8 mouse cellular contexts compared by ENCODE assay signal in genomic region chr7:126694441-126695051, GRCm38 (mm10). TPM values are rescaled to one million over a fixed set of nuclear protein-coding genes. Genes with fewer than 3 reads are reported as not detected.
DNase-seq lines count a peak whose midpoint lies in the region; ATAC-seq lines count a peak whose summit lies in the region.

No protein-coding gene starts in this region.

- peak overlapping the region; percentile 83 for H3K4me3 ChIP-seq in hindbrain, embryonic 11.5 days (ENCODE audit: low read depth, low read length)
- H3K4me3 ChIP-seq in midbrain, embryonic 13.5 days (replicated peaks) = peak overlapping the region; percentile 69

- H3K9me3 ChIP-seq in hindbrain, embryonic 11.5 days (ENCODE audit: control insufficient read depth, low read length) = no peaks in the 10 kb centered on the region
- H3K9me3 ChIP-seq in midbrain, embryonic 13.5 days = no peaks in the 10 kb centered on the region

- no peak overlapping the region for H3K27ac ChIP-seq in hindbrain, embryonic 11.5 days (ENCODE audit: low read depth, low read length)
- H3K27ac ChIP-seq in midbrain, embryonic 13.5 days = peak overlapping the region; percentile 30; the same call in 1 of the 2 replicates

- peaks cover 5% of the 10 kb centered on the region; the same call in 1 of the 2 replicates for H3K36me3 ChIP-seq in hindbrain, embryonic 11.5 days (ENCODE audit: control insufficient read depth, insufficient read depth, low read length)
- H3K36me3 ChIP-seq in midbrain, embryonic 13.5 days = peaks cover 43% of the 10 kb centered on the region

- peak; percentile 15 for DNase-seq in kidney, adult 9 months
- no peak for DNase-seq in kidney, postnatal 4 days
- peak; percentile 91 for DNase-seq in R1 (ENCODE audit: low read depth, low spot score)
- peak; percentile 21 for DNase-seq in hindbrain, embryonic 11.5 days (ENCODE audit: low spot score)
- DNase-seq in spleen, postnatal 10 days (ENCODE audit: low spot score in 2 of 2) = no peak
- DNase-seq in gastrocnemius, postnatal 4 days (ENCODE audit: low spot score in 2 of 2) = no peak
- DNase-seq in left cerebral cortex, postnatal 14 days (ENCODE audit: low spot score in 2 of 2) = no peak

- 29% methylated on average over 10 of the region's 10 CpGs for WGBS in hindbrain, embryonic 11.5 days
- WGBS in midbrain, embryonic 13.5 days = 29% methylated on average over 10 of the region's 10 CpGs

- H3K9ac ChIP-seq in hindbrain, embryonic 11.5 days (ENCODE audit: low read depth, low read length) = peak overlapping the region; percentile 38; the same call in 1 of the 2 replicates
- peak overlapping the region; percentile 79 for H3K9ac ChIP-seq in midbrain, embryonic 13.5 days (replicated peaks)

- no peaks in the 10 kb centered on the region for H3K27me3 ChIP-seq in hindbrain, embryonic 11.5 days (ENCODE audit: control insufficient read depth, insufficient read depth, low read length)
- H3K27me3 ChIP-seq in midbrain, embryonic 13.5 days = no peaks in the 10 kb centered on the region

- peaks cover 9% of the 10 kb centered on the region for H3K4me1 ChIP-seq in hindbrain, embryonic 11.5 days (replicated peaks; ENCODE audit: control insufficient read depth, insufficient read depth, low read length)
- H3K4me1 ChIP-seq in midbrain, embryonic 13.5 days (replicated peaks) = peaks cover 39% of the 10 kb centered on the region

- intact Hi-C loops in left cerebral cortex, postnatal 14 days (cut with DNase I) = loop anchor here (5.0 kb wide), 3 partner anchors 47 to 127 kb away; partner anchors contain the start of genes Apobr, Eif3c and Sgf29

- H3K4me2 ChIP-seq in hindbrain, embryonic 11.5 days (replicated peaks; ENCODE audit: low read depth, low read length) = peak overlapping the region; percentile 55
- H3K4me2 ChIP-seq in midbrain, embryonic 13.5 days (replicated peaks) = peak overlapping the region; percentile 69

- no peak for ATAC-seq in hindbrain, embryonic 11.5 days (ENCODE audit: low FRiP score)
- ATAC-seq in midbrain, embryonic 13.5 days = no peak

RNA-seq across cellular contexts. Expression of gene Bola2, which starts 0.7 kb away (rescaled TPM):
- 164 and 176 TPM in 2 replicates for polyA plus RNA-seq in hindbrain, embryonic 11.5 days (2014; fragmentation: Nextera tagmentation; extraction: Ambion mirVana)
- polyA plus RNA-seq in midbrain, embryonic 13.5 days (2015; fragmentation: Nextera tagmentation; extraction: Ambion mirVana) = 141 and 158 TPM in 2 replicates
- 10 to 100 TPM; 56.2 to 61.9 TPM for total RNA-seq in gastrocnemius, postnatal 4 days (2021)
- total RNA-seq in left cerebral cortex, postnatal 14 days (2021) = 100 to 1,000 TPM; 108 to 113 TPM

RNA-seq across cellular contexts. Expression of gene Slx1b, which starts 1.0 kb away (rescaled TPM):
- 9.8 and 10.7 TPM in 2 replicates for polyA plus RNA-seq in hindbrain, embryonic 11.5 days (2014; fragmentation: Nextera tagmentation; extraction: Ambion mirVana)
- polyA plus RNA-seq in midbrain, embryonic 13.5 days (2015; fragmentation: Nextera tagmentation; extraction: Ambion mirVana) = 21.0 and 21.1 TPM in 2 replicates
- total RNA-seq in gastrocnemius, postnatal 4 days (2021) = 1 to 10 TPM; 7.0 to 7.4 TPM
- 10 to 100 TPM; 13.6 to 15.9 TPM for total RNA-seq in left cerebral cortex, postnatal 14 days (2021)

RNA-seq across cellular contexts. Expression of gene Coro1a, which starts 13.0 kb away (rescaled TPM):
- 45.3 and 47.8 TPM in 2 replicates for polyA plus RNA-seq in hindbrain, embryonic 11.5 days (2014; fragmentation: Nextera tagmentation; extraction: Ambion mirVana)
- polyA plus RNA-seq in midbrain, embryonic 13.5 days (2015; fragmentation: Nextera tagmentation; extraction: Ambion mirVana) = 96.3 and 101 TPM in 2 replicates
- 10 to 100 TPM; 11.8 to 14.5 TPM for total RNA-seq in gastrocnemius, postnatal 4 days (2021)
- total RNA-seq in left cerebral cortex, postnatal 14 days (2021) = 100 to 1,000 TPM; 173 to 185 TPM

RNA-seq across cellular contexts. Expression of gene Sult1a1, which starts 18.3 kb away (rescaled TPM):
- 0.25 and 0.52 TPM in 2 replicates for polyA plus RNA-seq in hindbrain, embryonic 11.5 days (2014; fragmentation: Nextera tagmentation; extraction: Ambion mirVana)
- polyA plus RNA-seq in midbrain, embryonic 13.5 days (2015; fragmentation: Nextera tagmentation; extraction: Ambion mirVana) = 0.93 and 1.9 TPM in 2 replicates
- total RNA-seq in gastrocnemius, postnatal 4 days (2021) = 10 to 100 TPM; 13.1 to 14.2 TPM
- total RNA-seq in left cerebral cortex, postnatal 14 days (2021) = 10 to 100 TPM in 1 of 2 experiments, 1 to 10 TPM in 1; 6.7 to 12.7 TPM

RNA-seq across cellular contexts. Expression of gene Sgf29, which starts 45.4 kb away (rescaled TPM):
- 44.8 and 49.3 TPM in 2 replicates for polyA plus RNA-seq in hindbrain, embryonic 11.5 days (2014; fragmentation: Nextera tagmentation; extraction: Ambion mirVana)
- polyA plus RNA-seq in midbrain, embryonic 13.5 days (2015; fragmentation: Nextera tagmentation; extraction: Ambion mirVana) = 54.5 and 57.0 TPM in 2 replicates
- total RNA-seq in gastrocnemius, postnatal 4 days (2021) = 10 to 100 TPM; 27.7 to 31.8 TPM
- 10 to 100 TPM; 32.0 to 33.8 TPM for total RNA-seq in left cerebral cortex, postnatal 14 days (2021)

Comparison
In these comparisons a context has a peak if more than half of its experiments do, and no peak if none do; other contexts are left out.
1. DNase-seq: peak in kidney, adult 9 months (single experiment), R1 (single experiment) and hindbrain, embryonic 11.5 days (single experiment); none in kidney, postnatal 4 days (0 of 2), spleen, postnatal 10 days (0 of 2), gastrocnemius, postnatal 4 days (0 of 2) and left cerebral cortex, postnatal 14 days (0 of 2).
2. RNA of gene Coro1a, which starts 13.0 kb away (total RNA-seq): 173 to 185 TPM in left cerebral cortex, postnatal 14 days; 11.8 to 14.5 TPM in gastrocnemius, postnatal 4 days; every median in the first group is over 10 times any median in the second.